Mouse (Mus musculus): ENCODE results near the gene Dscaml1. TPM values are rescaled to one million over a fixed set of nuclear protein-coding genes. Genes with fewer than 3 reads are reported as not detected.

Gene Dscaml1
- not detected in 2 replicates for total RNA-seq (2015; ENCODE audit: low replicate concordance)
- not detected in 2 replicates for total RNA-seq (2017; ENCODE audit: low replicate concordance)

GRCm38 (mm10) chr9:45426456-45426855 is at the start of gene Dscaml1:
Gene Dscaml1 (plus strand): TSS chr9:45426628.
- no peak for ATAC-seq (replicated peaks; ENCODE audit: low FRiP score, poor library complexity, severe bottlenecking)

- no peak for ATAC-seq (replicated peaks; ENCODE audit: low FRiP score, poor library complexity, severe bottlenecking)
Measured at GRCm38 (mm10) chr9:45376883-45377282, 49.5 kb upstream of the Dscaml1 start.

- no peak for ATAC-seq (replicated peaks; ENCODE audit: low FRiP score, poor library complexity, severe bottlenecking)
Measured at GRCm38 (mm10) chr9:45380411-45381251, 45.8 kb upstream of the Dscaml1 start.

GRCm38 (mm10) chr9:45382336-45382735 is 44.1 kb upstream of the Dscaml1 start:
- no peak for ATAC-seq (replicated peaks; ENCODE audit: low FRiP score, poor library complexity, severe bottlenecking)

GRCm38 (mm10) chr9:45382834-45383233 is 43.6 kb upstream of the Dscaml1 start:
- no peak for ATAC-seq (replicated peaks; ENCODE audit: low FRiP score, poor library complexity, severe bottlenecking)

- ATAC-seq (replicated peaks; ENCODE audit: low FRiP score, poor library complexity, severe bottlenecking) = no peak
Measured at GRCm38 (mm10) chr9:45383883-45384282, 42.5 kb upstream of the Dscaml1 start.

GRCm38 (mm10) chr9:45386698-45387097 is 39.7 kb upstream of the Dscaml1 start:
- no peak for ATAC-seq (replicated peaks; ENCODE audit: low FRiP score, poor library complexity, severe bottlenecking)

- peak; percentile 80 for ATAC-seq (replicated peaks; ENCODE audit: low FRiP score, poor library complexity, severe bottlenecking)
Measured at GRCm38 (mm10) chr9:45388385-45388994, 37.9 kb upstream of the Dscaml1 start.

- no peak for ATAC-seq (replicated peaks; ENCODE audit: low FRiP score, poor library complexity, severe bottlenecking)
Measured at GRCm38 (mm10) chr9:45389596-45389995, 36.8 kb upstream of the Dscaml1 start.

- ATAC-seq (replicated peaks; ENCODE audit: low FRiP score, poor library complexity, severe bottlenecking) = no peak
Measured at GRCm38 (mm10) chr9:45391299-45391698, 35.1 kb upstream of the Dscaml1 start.

- no peak for ATAC-seq (replicated peaks; ENCODE audit: low FRiP score, poor library complexity, severe bottlenecking)
Measured at GRCm38 (mm10) chr9:45395218-45395617, 31.2 kb upstream of the Dscaml1 start.

- no peak for ATAC-seq (replicated peaks; ENCODE audit: low FRiP score, poor library complexity, severe bottlenecking)
Measured at GRCm38 (mm10) chr9:45395796-45396195, 30.6 kb upstream of the Dscaml1 start.

GRCm38 (mm10) chr9:45398336-45398735 is 28.1 kb upstream of the Dscaml1 start:
- no peak for ATAC-seq (replicated peaks; ENCODE audit: low FRiP score, poor library complexity, severe bottlenecking)

- ATAC-seq (replicated peaks; ENCODE audit: low FRiP score, poor library complexity, severe bottlenecking) = no peak
Measured at GRCm38 (mm10) chr9:45399434-45399833, 27.0 kb upstream of the Dscaml1 start, which contains the start of gene Fxyd2. Gene Fxyd2 (plus strand): TSS chr9:45399669.

- no peak for ATAC-seq (replicated peaks; ENCODE audit: low FRiP score, poor library complexity, severe bottlenecking)
Measured at GRCm38 (mm10) chr9:45401851-45402250, 24.6 kb upstream of the Dscaml1 start.

- ATAC-seq (replicated peaks; ENCODE audit: low FRiP score, poor library complexity, severe bottlenecking) = no peak
Measured at GRCm38 (mm10) chr9:45402957-45403356, 23.5 kb upstream of the Dscaml1 start.

- ATAC-seq (replicated peaks; ENCODE audit: low FRiP score, poor library complexity, severe bottlenecking) = no peak
Measured at GRCm38 (mm10) chr9:45405694-45406093, 20.7 kb upstream of the Dscaml1 start.

GRCm38 (mm10) chr9:45406808-45407207 is 19.6 kb upstream of the Dscaml1 start:
- ATAC-seq (replicated peaks; ENCODE audit: low FRiP score, poor library complexity, severe bottlenecking) = no peak

GRCm38 (mm10) chr9:45407706-45408675 is 18.4 kb upstream of the Dscaml1 start:
- no peak for ATAC-seq (replicated peaks; ENCODE audit: low FRiP score, poor library complexity, severe bottlenecking)

- ATAC-seq (replicated peaks; ENCODE audit: low FRiP score, poor library complexity, severe bottlenecking) = no peak
Measured at GRCm38 (mm10) chr9:45410193-45410592, 16.2 kb upstream of the Dscaml1 start.
